Mouse (Mus musculus) regulatory T cell (primary cell): ENCODE results near the gene 4932438H23Rik.

Experiments used
- in situ Hi-C: fragments of 300-600 bp; cut with MboI, MseI; formaldehyde crosslinking; loops from one replicate; pipeline ENCODE4 v1.15.1; 2025; ENCODE audit warnings: high pct_unique_total_duplicates

Gene 4932438H23Rik

GRCm38 (mm10) chr16:91095022-91095421 lies at the start of gene 4932438H23Rik:
TSS of gene 4932438H23Rik (minus strand) at chr16:91095122.
- in situ Hi-C loops: no loop called here

- in situ Hi-C loops: no loop called here
These were observed 46.2 kb upstream of the 4932438H23Rik start for GRCm38 (mm10) chr16:91140991-91141630.

GRCm38 (mm10) chr16:91140457-91140856 lies 45.5 kb upstream of the 4932438H23Rik start:
- in situ Hi-C loops: no loop called here

GRCm38 (mm10) chr16:91140056-91140455 lies 45.1 kb upstream of the 4932438H23Rik start:
- in situ Hi-C loops: no loop called here

- in situ Hi-C loops: no loop called here
These were observed 44.6 kb upstream of the 4932438H23Rik start for GRCm38 (mm10) chr16:91139481-91139880.

- in situ Hi-C loops: no loop called here
These were observed 43.8 kb upstream of the 4932438H23Rik start for GRCm38 (mm10) chr16:91138736-91139135.

- in situ Hi-C loops: no loop called here
These were observed 43.2 kb upstream of the 4932438H23Rik start for GRCm38 (mm10) chr16:91138151-91138550.

- in situ Hi-C loops: no loop called here
These were observed 41.7 kb upstream of the 4932438H23Rik start for GRCm38 (mm10) chr16:91136607-91137006.

- in situ Hi-C loops: no loop called here
These were observed 35.0 kb upstream of the 4932438H23Rik start for GRCm38 (mm10) chr16:91129916-91130315.

- in situ Hi-C loops: no loop called here
These were observed 33.5 kb upstream of the 4932438H23Rik start for GRCm38 (mm10) chr16:91128431-91128830.

GRCm38 (mm10) chr16:91126734-91127524 lies 32.0 kb upstream of the 4932438H23Rik start:
- in situ Hi-C loops: no loop called here

- in situ Hi-C loops: no loop called here
These were observed 29.3 kb upstream of the 4932438H23Rik start for GRCm38 (mm10) chr16:91124256-91124655.

GRCm38 (mm10) chr16:91123821-91124220 lies 28.9 kb upstream of the 4932438H23Rik start:
- in situ Hi-C loops: no loop called here

GRCm38 (mm10) chr16:91119879-91120278 lies 25.0 kb upstream of the 4932438H23Rik start:
- in situ Hi-C loops: no loop called here

- in situ Hi-C loops: no loop called here
These were observed 21.8 kb upstream of the 4932438H23Rik start for GRCm38 (mm10) chr16:91116696-91117095.

- in situ Hi-C loops: no loop called here
These were observed 21.1 kb upstream of the 4932438H23Rik start for GRCm38 (mm10) chr16:91116006-91116405.

GRCm38 (mm10) chr16:91110999-91111535 lies 16.1 kb upstream of the 4932438H23Rik start:
- in situ Hi-C loops: no loop called here

GRCm38 (mm10) chr16:91107608-91108007 lies 12.7 kb upstream of the 4932438H23Rik start:
- in situ Hi-C loops: no loop called here

GRCm38 (mm10) chr16:91105481-91106051 lies 10.6 kb upstream of the 4932438H23Rik start:
- in situ Hi-C loops: no loop called here

- in situ Hi-C loops: no loop called here
These were observed 10.0 kb upstream of the 4932438H23Rik start for GRCm38 (mm10) chr16:91104821-91105480.

GRCm38 (mm10) chr16:91103386-91103785 lies 8.5 kb upstream of the 4932438H23Rik start:
- in situ Hi-C loops: no loop called here

GRCm38 (mm10) chr16:91100484-91100883 lies 5.6 kb upstream of the 4932438H23Rik start:
- in situ Hi-C loops: no loop called here
